Mouse (Mus musculus) embryonic fibroblast, embryonic 13.5 days (primary cell): Measurements from ENCODE around the gene Dck.

Source experiments
- CTCF ChIP-seq: IDR thresholded peaks from 2 replicates; pipeline ENCODE4 v1.5.1; 2011; ENCODE audit warnings: mild to moderate bottlenecking, control low read depth, low read length, moderate library complexity, borderline replicate concordance; ENCODE audit not compliant: insufficient read depth
- POLR2A ChIP-seq: IDR thresholded peaks from 2 replicates; pipeline ENCODE4 v1.6.1; 2011; ENCODE audit warnings: low read depth, mild to moderate bottlenecking, control low read depth, low read length, moderate library complexity

- TF ChIP-seq CTCF (no peak), POLR2A (no peak)
Observed at GRCm38 (mm10) chr5:88814552-88814951, 49.8 kb downstream of the Dck start.
